32 mouse cellular contexts compared by ENCODE assay signal in genomic region chr2:62685934-62686333, GRCm38 (mm10). TPM values are rescaled to one million over a fixed set of nuclear protein-coding genes. Genes with fewer than 3 reads are reported as not detected.
DNase-seq lines count a peak whose midpoint lies in the region; ATAC-seq and TF ChIP-seq lines count a peak whose summit lies in the region.
"Had no signal": no experiment of that assay in that cellular context is flagged by ENCODE, and none has a peak within 500 bp of the region (broad histone marks: within the 10 kb centered on the region; RNA-seq: fewer than 3 reads in every experiment).

No protein-coding gene starts in this region.

- H3K27me3 ChIP-seq in liver, adult 2 months (ENCODE audit: control insufficient read depth, insufficient read depth, low read length), result no peaks in the 10 kb centered on the region
- no peaks in the 10 kb centered on the region for H3K27me3 ChIP-seq in liver, postnatal 0 days (ENCODE audit: insufficient read depth, low read length)
- no peaks in the 10 kb centered on the region for H3K27me3 ChIP-seq in MEL (ENCODE audit: control insufficient read depth in 1 of 2, insufficient read depth in 2 of 2, low read length in 2 of 2)
- H3K27me3 ChIP-seq in stomach, postnatal 0 days (ENCODE audit: control insufficient read depth, insufficient read depth, low read length), result no peaks in the 10 kb centered on the region
- H3K27me3 ChIP-seq: embryonic facial prominence, embryonic 15.5 days; forebrain, embryonic 12.5 days; heart, embryonic 12.5 days; liver, embryonic 15.5 days; lung, embryonic 15.5 days; neural tube, embryonic 15.5 days; stomach, embryonic 15.5 days had no signal

- no peak for ATAC-seq in liver, postnatal 0 days
- no peak for ATAC-seq in stomach, postnatal 0 days (ENCODE audit: low FRiP score, low TSS enrichment)
- ATAC-seq: forebrain, postnatal 0 days; intestine, postnatal 0 days had no signal

- TF ChIP-seq POLR2A in liver, adult 2 months (IDR thresholded peaks at IDR 0.05; ENCODE audit: extremely low read depth, insufficient read depth, low read length), result no peak
- TF ChIP-seq POLR2A in MEL (IDR thresholded peaks at IDR 0.05; ENCODE audit: control insufficient read depth in 1 of 2, insufficient read depth in 1 of 2, low read depth in 1 of 2, low read length in 2 of 2, poor library complexity in 1 of 2), result no peak

- no peak overlapping the region for H3K4me2 ChIP-seq in liver, postnatal 0 days (ENCODE audit: low read depth, low read length)
- no peak overlapping the region for H3K4me2 ChIP-seq in stomach, postnatal 0 days (replicated peaks; ENCODE audit: low read depth)
- H3K4me2 ChIP-seq: embryonic facial prominence, embryonic 15.5 days; forebrain, embryonic 12.5 days; heart, embryonic 12.5 days; hindbrain, embryonic 14.5 days; liver, embryonic 15.5 days; lung, embryonic 15.5 days; neural tube, embryonic 15.5 days; stomach, embryonic 15.5 days had no signal

- H3K9me3 ChIP-seq in liver, postnatal 0 days (ENCODE audit: low read length), result no peaks in the 10 kb centered on the region
- H3K9me3 ChIP-seq in MEL (replicated peaks; ENCODE audit: insufficient read depth, low read length), result no peaks in the 10 kb centered on the region
- no peaks in the 10 kb centered on the region for H3K9me3 ChIP-seq in stomach, postnatal 0 days (ENCODE audit: control insufficient read depth, low read length)
- H3K9me3 ChIP-seq: embryonic facial prominence, embryonic 10.5 days; embryonic facial prominence, embryonic 15.5 days; forebrain, embryonic 12.5 days; heart, embryonic 12.5 days; liver, embryonic 15.5 days; lung, embryonic 15.5 days; neural tube, embryonic 15.5 days; stomach, embryonic 15.5 days had no signal

- no peak overlapping the region for H3K9ac ChIP-seq in liver, adult 2 months (ENCODE audit: low read depth, low read length)
- no peak overlapping the region for H3K9ac ChIP-seq in liver, postnatal 0 days (replicated peaks)
- no peak overlapping the region for H3K9ac ChIP-seq in MEL (ENCODE audit: control insufficient read depth, low read depth, low read length, poor library complexity, severe bottlenecking)
- no peak overlapping the region for H3K9ac ChIP-seq in stomach, postnatal 0 days (ENCODE audit: low read length)
- H3K9ac ChIP-seq: embryonic facial prominence, embryonic 15.5 days; forebrain, embryonic 12.5 days; forebrain, postnatal 0 days; heart, embryonic 12.5 days; hindbrain, embryonic 14.5 days; liver, embryonic 15.5 days; lung, embryonic 15.5 days; neural tube, embryonic 15.5 days; stomach, embryonic 15.5 days had no signal

- peaks cover 3% of the 10 kb centered on the region; the same call in 1 of the 2 replicates for H3K36me3 ChIP-seq in liver, adult 2 months (ENCODE audit: control insufficient read depth, insufficient read depth, low read length)
- H3K36me3 ChIP-seq in liver, postnatal 0 days (replicated peaks; ENCODE audit: insufficient read depth, low read length), result peaks cover 3% of the 10 kb centered on the region; the same call in 1 of the 2 replicates
- H3K36me3 ChIP-seq in MEL (ENCODE audit: control insufficient read depth in 1 of 2, insufficient read depth in 2 of 2, low read length in 2 of 2), result peaks cover 0 to 5% of the 10 kb centered on the region in 2 experiments
- no peaks in the 10 kb centered on the region for H3K36me3 ChIP-seq in macrophage (ENCODE audit: inconsistent target)
- H3K36me3 ChIP-seq in stomach, postnatal 0 days (ENCODE audit: control insufficient read depth, insufficient read depth, low read length), result no peaks in the 10 kb centered on the region
- H3K36me3 ChIP-seq: embryonic facial prominence, embryonic 10.5 days; embryonic facial prominence, embryonic 15.5 days; forebrain, embryonic 12.5 days; liver, embryonic 15.5 days; lung, embryonic 15.5 days; neural tube, embryonic 15.5 days; stomach, embryonic 15.5 days had no signal

- TF ChIP-seq CTCF in liver, adult 2 months (IDR thresholded peaks at IDR 0.05; ENCODE audit: low read depth, low read length), result no peak
- TF ChIP-seq CTCF in liver, postnatal 0 days (IDR thresholded peaks at IDR 0.05; ENCODE audit: low read depth), result no peak
- no peak for TF ChIP-seq CTCF in MEL (IDR thresholded peaks at IDR 0.05 in 2 of 3, conservative IDR thresholded peaks at IDR 0.05 in 1 of 3; ENCODE audit: control insufficient read depth in 1 of 3, insufficient read depth in 1 of 3, low read depth in 2 of 3, low read length in 3 of 3, poor library complexity in 1 of 3, severe bottlenecking in 1 of 3)
- no peak for TF ChIP-seq CTCF in stomach, postnatal 0 days (IDR thresholded peaks at IDR 0.05; ENCODE audit: low read depth)

- TF ChIP-seq RAD21 in MEL (IDR thresholded peaks at IDR 0.05; ENCODE audit: low read depth, low read length), result no peak

- no peak for TF ChIP-seq EP300 in liver, postnatal 0 days (IDR thresholded peaks at IDR 0.05; ENCODE audit: low read depth)
- no peak for TF ChIP-seq EP300 in MEL (IDR thresholded peaks at IDR 0.05; ENCODE audit: low read depth in 1 of 2, low read length in 2 of 2)
- TF ChIP-seq EP300 in stomach, postnatal 0 days (optimal IDR thresholded peaks at IDR 0.05), result no peak

- no peak overlapping the region for H3K27ac ChIP-seq in liver, adult 2 months (replicated peaks; ENCODE audit: insufficient read depth, low read depth, low read length)
- H3K27ac ChIP-seq in liver, postnatal 0 days (ENCODE audit: low read depth), result no peak overlapping the region
- H3K27ac ChIP-seq in MEL (ENCODE audit: control insufficient read depth, low read depth, low read length) (no peak overlapping the region), macrophage (no peak overlapping the region)
- no peak overlapping the region for H3K27ac ChIP-seq in stomach, postnatal 0 days (replicated peaks)
- H3K27ac ChIP-seq: embryonic facial prominence, embryonic 10.5 days; embryonic facial prominence, embryonic 15.5 days; forebrain, embryonic 12.5 days; hindbrain, embryonic 14.5 days; layer of hippocampus, adult 2 months; liver, embryonic 15.5 days; lung, embryonic 15.5 days; neural tube, embryonic 15.5 days; stomach, embryonic 15.5 days had no signal

- no peaks in the 10 kb centered on the region for H3K79me2 ChIP-seq in liver, adult 2 months (ENCODE audit: control insufficient read depth, insufficient read depth, low read length)
- no peaks in the 10 kb centered on the region for H3K79me2 ChIP-seq in MEL (ENCODE audit: control insufficient read depth, insufficient read depth, low read length, poor library complexity)
- no peaks in the 10 kb centered on the region for H3K79me2 ChIP-seq in macrophage (ENCODE audit: inconsistent target)

- peak; percentile 34 for DNase-seq in liver, adult 2 months (ENCODE audit: extremely low read depth, low read depth, low spot score)
- no peak for DNase-seq in liver, postnatal 0 days
- DNase-seq in MEL (ENCODE audit: low read depth, low spot score), result peak; percentile 7
- no peak for DNase-seq in heart, adult 9 months (ENCODE audit: low spot score in 2 of 2)
- no peak for DNase-seq in layer of hippocampus, adult 8-10 months (ENCODE audit: low spot score in 2 of 2)
- DNase-seq in stomach, postnatal 0 days (ENCODE audit: low spot score), result no peak
- DNase-seq: adrenal gland, postnatal 14 days; cerebellum, adult 18-20 months; cerebellum, postnatal 10 days; forebrain, postnatal 0 days; gastrocnemius, postnatal 14 days; heart, adult 11 months; kidney, postnatal 25 days; layer of hippocampus, postnatal 36 days; liver; midbrain, embryonic 14.5 days; retina, postnatal 1 day; right cerebral cortex, postnatal 14 days; thymus, adult 18-20 months; thymus, postnatal 25 days had no signal

- 66% methylated on average over 6 of the region's 6 CpGs for WGBS in liver, adult 2 months
- WGBS in liver, postnatal 0 days (ENCODE audit: insufficient replicate concordance), result 73% methylated on average over 6 of the region's 6 CpGs
- 12% methylated on average over 6 of the region's 6 CpGs for WGBS in macrophage (ENCODE audit: missing documents)
- WGBS in stomach, postnatal 0 days, result 68% methylated on average over 6 of the region's 6 CpGs

- no peak overlapping the region for H3K4me3 ChIP-seq in liver, adult 2 months (ENCODE audit: insufficient read depth, low read depth, low read length)
- no peak overlapping the region for H3K4me3 ChIP-seq in liver, postnatal 0 days (ENCODE audit: low read depth, low read length)
- H3K4me3 ChIP-seq in MEL (ENCODE audit: control insufficient read depth in 1 of 2, insufficient read depth in 1 of 2, low read depth in 2 of 2, low read length in 2 of 2) (no peak overlapping the region), macrophage (ENCODE audit: inconsistent target) (peak overlapping the region; percentile 4; the same call in 1 of the 2 replicates)
- no peak overlapping the region for H3K4me3 ChIP-seq in stomach, postnatal 0 days (ENCODE audit: low read depth, low read length)
- H3K4me3 ChIP-seq: embryonic facial prominence, embryonic 10.5 days; embryonic facial prominence, embryonic 15.5 days; forebrain, embryonic 12.5 days; heart, embryonic 12.5 days; layer of hippocampus, adult 2 months; liver, embryonic 15.5 days; lung, embryonic 15.5 days; neural tube, embryonic 15.5 days; stomach, embryonic 15.5 days had no signal

- peaks cover 2% of the 10 kb centered on the region for H3K4me1 ChIP-seq in liver, adult 2 months (ENCODE audit: control insufficient read depth, insufficient read depth, low read length)
- no peaks in the 10 kb centered on the region for H3K4me1 ChIP-seq in liver, postnatal 0 days (ENCODE audit: insufficient read depth)
- H3K4me1 ChIP-seq in MEL (ENCODE audit: control insufficient read depth in 1 of 2, insufficient read depth in 2 of 2, low read length in 2 of 2), result peaks cover 6 to 10% of the 10 kb centered on the region in 2 experiments
- no peaks in the 10 kb centered on the region for H3K4me1 ChIP-seq in stomach, postnatal 0 days (replicated peaks; ENCODE audit: control insufficient read depth, insufficient read depth)
- H3K4me1 ChIP-seq: embryonic facial prominence, embryonic 10.5 days; embryonic facial prominence, embryonic 15.5 days; forebrain, embryonic 12.5 days; liver, embryonic 15.5 days; lung, embryonic 15.5 days; neural tube, embryonic 15.5 days; stomach, embryonic 15.5 days had no signal

RNA-seq across cellular contexts. Expression of gene Gca, which starts 21.8 kb away (rescaled TPM):
- total RNA-seq in liver, adult 2 months (2014; rRNA removed), result 3.0 and 4.9 TPM in 2 replicates
- polyA plus RNA-seq in liver, adult 2 months (2012; rRNA removed), result 4.0 TPM in 2 replicates
- polyA plus RNA-seq in liver, postnatal 0 days (2015; fragmentation: Nextera tagmentation; extraction: Ambion mirVana), result 5.1 and 5.2 TPM in 2 replicates
- total RNA-seq in MEL (2012; rRNA removed), result 6.2 and 9.0 TPM in 2 replicates
- polyA plus RNA-seq in MEL (2012; ENCODE audit: insufficient read depth in 1 of 2, insufficient read length in 2 of 2, low read depth in 1 of 2, low replicate concordance in 2 of 2, missing spikeins in 1 of 2), result 10 to 100 TPM in 1 of 2 experiments, not detected in 1; 17.9 TPM
- 10 to 100 TPM; 12.0 to 60.2 (median 28.6) TPM for total RNA-seq in macrophage (2018; cell fraction: chromatin; rRNA removed)
- 10 to 100 TPM in 13 of 26 experiments, 1 to 10 TPM in 13; 3.2 to 31.7 (median 11.1) TPM for total RNA-seq in macrophage (2018; cell fraction: cytosol; rRNA removed)
- total RNA-seq in macrophage (2018; cell fraction: nucleus; rRNA removed), result 10 to 100 TPM in 20 of 26 experiments, 1 to 10 TPM in 6; 6.9 to 48.8 (median 29.7) TPM
- polyA plus RNA-seq in macrophage (2018), result 3.1 to 5.4 TPM (median 3.5 TPM) in 3 replicates
- total RNA-seq in layer of hippocampus, adult 8-10 months (2022), result 10 to 100 TPM; 10.9 to 20.0 (median 13.0) TPM
- polyA plus RNA-seq in stomach, postnatal 0 days (2015; fragmentation: Nextera tagmentation; extraction: Ambion mirVana), result 5.1 and 5.3 TPM in 2 replicates

RNA-seq across cellular contexts. Expression of gene Ifih1, which starts 39.9 kb away (rescaled TPM):
- total RNA-seq in liver, adult 2 months (2014; rRNA removed), result 21.0 and 27.9 TPM in 2 replicates
- polyA plus RNA-seq in liver, adult 2 months (2012; rRNA removed), result 6.0 and 7.4 TPM in 2 replicates
- polyA plus RNA-seq in liver, postnatal 0 days (2015; fragmentation: Nextera tagmentation; extraction: Ambion mirVana), result 5.9 and 6.2 TPM in 2 replicates
- total RNA-seq in MEL (2012; rRNA removed), result 11.4 and 12.8 TPM in 2 replicates
- polyA plus RNA-seq in MEL (2012; ENCODE audit: insufficient read depth in 1 of 2, insufficient read length in 2 of 2, low read depth in 1 of 2, low replicate concordance in 2 of 2, missing spikeins in 1 of 2), result 10 to 100 TPM; 41.5 to 71.9 TPM
- 1,000 to 10,000 TPM in 5 of 26 experiments, 100 to 1,000 TPM in 17, 10 to 100 TPM in 4; 65.5 to 4,302 (median 346) TPM for total RNA-seq in macrophage (2018; cell fraction: chromatin; rRNA removed)
- 100 to 1,000 TPM in 16 of 26 experiments, 10 to 100 TPM in 10; 36.8 to 389 (median 148) TPM for total RNA-seq in macrophage (2018; cell fraction: cytosol; rRNA removed)
- total RNA-seq in macrophage (2018; cell fraction: nucleus; rRNA removed), result 1,000 to 10,000 TPM in 6 of 26 experiments, 100 to 1,000 TPM in 18, 10 to 100 TPM in 2; 70.3 to 3,273 (median 400) TPM
- polyA plus RNA-seq in macrophage (2018), result 26.5 to 58.3 TPM (median 35.8 TPM) in 3 replicates
- total RNA-seq in layer of hippocampus, adult 8-10 months (2022), result 1 to 10 TPM; 2.3 to 5.9 (median 4.0) TPM
- 4.3 and 4.9 TPM in 2 replicates for polyA plus RNA-seq in stomach, postnatal 0 days (2015; fragmentation: Nextera tagmentation; extraction: Ambion mirVana)

Comparison
In these comparisons a context has a peak if more than half of its experiments do, and no peak if none do; other contexts are left out.
1. DNase-seq: peak in liver, adult 2 months (single experiment) and MEL (single experiment); none in liver, postnatal 0 days (single experiment), heart, adult 9 months (0 of 2), layer of hippocampus, adult 8-10 months (0 of 2) and stomach, postnatal 0 days (single experiment).